Mouse (Mus musculus): ENCODE data around the gene Zbtb11. TPM values are rescaled to one million over a fixed set of nuclear protein-coding genes. Genes with fewer than 3 reads are reported as not detected.
"Not testable (repeated sequence)": the region's sequence is repeated elsewhere in the genome, so short reads cannot be mapped to it uniquely, and the experiment has no call there.

The Zbtb11 gene
- polyA plus RNA-seq, 1 experiment from 2014 or later: 22.1 TPM

- Histone ChIP-seq H3K4me3 (peak overlapping the region; percentile 95), H3K4me1 (replicated peaks) (peaks cover 25% of the 10 kb centered on the region), H3K36me3 (peaks cover 15% of the 10 kb centered on the region), H3K4me2 (peak overlapping the region; percentile 77), H3K27ac (replicated peaks) (peak overlapping the region; percentile 93; the same call in 1 of the 2 replicates), H3K27me3 (no peaks in the 10 kb centered on the region), H3K9ac (peak overlapping the region; percentile 94), H3K9me3 (no peaks in the 10 kb centered on the region)
- 53% methylated on average over 12 of the region's 12 CpGs for WGBS
- no peak for ATAC-seq (ENCODE audit: low FRiP score, low read depth)
Measured at GRCm38 (mm10) chr16:56027854-56028629, 54.4 kb downstream of the Zbtb11 start.

GRCm38 (mm10) chr16:56028722-56029551 is 55.3 kb downstream of the Zbtb11 start:
- WGBS: under 1% methylated on average over 55 of the region's 62 CpGs
- Histone ChIP-seq H3K4me3 (peak overlapping the region; percentile 95), H3K9me3 (no peaks in the 10 kb centered on the region), H3K36me3 (peaks cover 21% of the 10 kb centered on the region), H3K27ac (replicated peaks) (peak overlapping the region; percentile 93), H3K27me3 (no peaks in the 10 kb centered on the region), H3K9ac (peak overlapping the region; percentile 94), H3K4me1 (replicated peaks) (peaks cover 25% of the 10 kb centered on the region), H3K4me2 (peak overlapping the region; percentile 77)
- peak; percentile 90 for ATAC-seq (ENCODE audit: low FRiP score, low read depth)

- Histone ChIP-seq H3K9ac (peak within 1 kb of the TSS; percentile 94), H3K27ac (replicated peaks) (peak within 1 kb of the TSS; percentile 93), H3K9me3 (no peaks in the 10 kb centered on the region), H3K4me2 (peak within 1 kb of the TSS; percentile 77), H3K27me3 (no peaks in the 10 kb centered on the region), H3K36me3 (peaks cover 26% of the 10 kb centered on the region), H3K4me3 (peak within 1 kb of the TSS; percentile 95), H3K4me1 (replicated peaks) (peaks cover 25% of the 10 kb centered on the region)
- 0% methylated on average over 39 of the region's 39 CpGs for WGBS
- ATAC-seq (ENCODE audit: low FRiP score, low read depth): peak; percentile 100
Measured at GRCm38 (mm10) chr16:56029661-56030082, 56.0 kb downstream of the Zbtb11 start, which contains the start of gene Pcnp. Pcnp (minus strand) TSS chr16:56029739.

DNA sequence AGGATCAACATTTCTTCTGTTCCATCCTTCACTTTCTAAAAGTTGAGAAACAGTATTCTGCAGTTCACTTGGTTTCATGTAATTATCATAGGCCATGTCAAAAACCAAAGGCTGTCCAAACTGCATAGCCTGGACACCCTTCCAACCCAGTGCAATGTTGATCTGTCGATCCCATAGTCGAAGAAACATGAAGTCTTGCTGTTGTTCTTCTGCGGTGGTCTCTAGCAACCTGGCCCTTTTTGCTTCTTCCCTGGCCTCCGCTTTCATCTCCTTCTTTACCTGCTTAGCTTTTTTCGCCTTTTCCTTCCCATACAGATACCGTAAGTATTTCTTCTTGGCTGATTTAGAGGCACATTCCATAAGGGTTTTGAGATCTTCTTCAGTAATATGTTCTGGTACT is 60.9 kb downstream of the Zbtb11 start:
- 94% methylated on average over 6 of the region's 6 CpGs for WGBS
- no peak overlapping the region for H3K9ac ChIP-seq
- no peak overlapping the region for H3K4me3 ChIP-seq
- peaks cover 29% of the 10 kb centered on the region for H3K36me3 ChIP-seq
- H3K4me1 ChIP-seq (replicated peaks): peaks cover 25% of the 10 kb centered on the region
- H3K27ac ChIP-seq (replicated peaks): no peak overlapping the region
- H3K4me2 ChIP-seq: no peak overlapping the region
- H3K9me3 ChIP-seq: no peaks in the 10 kb centered on the region
- H3K27me3 ChIP-seq: no peaks in the 10 kb centered on the region
- no peak for ATAC-seq (ENCODE audit: low FRiP score, low read depth)

DNA sequence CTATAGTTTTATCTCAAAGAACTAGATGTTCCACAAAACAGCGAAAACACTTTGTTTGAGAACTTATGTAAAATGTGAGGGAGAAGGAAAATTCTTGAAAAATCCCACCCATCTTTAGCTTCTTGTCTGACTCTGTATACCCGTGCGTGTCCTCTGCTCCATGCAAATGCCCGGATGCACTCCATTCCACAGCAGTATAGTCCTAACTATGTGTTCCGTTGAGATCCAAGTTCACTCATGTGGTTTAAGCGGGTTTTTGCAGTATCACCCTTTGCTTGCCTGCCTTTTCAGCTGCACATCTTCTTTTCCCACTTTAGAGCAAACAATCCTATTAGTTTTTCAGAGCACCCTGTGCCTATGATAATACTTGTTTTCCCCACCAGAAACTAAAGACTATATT is 62.8 kb downstream of the Zbtb11 start:
- Histone ChIP-seq H3K27ac (replicated peaks) (no peak overlapping the region), H3K36me3 (peaks cover 29% of the 10 kb centered on the region), H3K27me3 (no peaks in the 10 kb centered on the region), H3K4me1 (replicated peaks) (peaks cover 17% of the 10 kb centered on the region), H3K4me3 (peak overlapping the region; percentile 69), H3K4me2 (peak overlapping the region; percentile 66), H3K9me3 (no peaks in the 10 kb centered on the region), H3K9ac (peak overlapping the region; percentile 76; the same call in 1 of the 2 replicates)
- ATAC-seq (ENCODE audit: low FRiP score, low read depth): no peak
- WGBS: 75% methylated on average over 6 of the region's 6 CpGs

- H3K4me2 ChIP-seq: peak within 1 kb of the TSS; percentile 66
- peaks cover 17% of the 10 kb centered on the region for H3K4me1 ChIP-seq (replicated peaks)
- no peaks in the 10 kb centered on the region for H3K9me3 ChIP-seq
- H3K27ac ChIP-seq (replicated peaks): peak within 1 kb of the TSS; percentile 86
- H3K4me3 ChIP-seq: peak within 1 kb of the TSS; percentile 69
- WGBS: under 1% methylated on average over 62 of the region's 63 CpGs
- H3K9ac ChIP-seq: peak within 1 kb of the TSS; percentile 76
- peaks cover 21% of the 10 kb centered on the region for H3K36me3 ChIP-seq
- H3K27me3 ChIP-seq: no peaks in the 10 kb centered on the region
- peak; percentile 99 for ATAC-seq (ENCODE audit: low FRiP score, low read depth)
Measured at GRCm38 (mm10) chr16:56037138-56038010, 63.7 kb downstream of the Zbtb11 start, which contains the start of gene Trmt10c. Trmt10c (minus strand) TSS chr16:56037819.

GRCm38 (mm10) chr16:56038090-56038489 is 64.4 kb downstream of the Zbtb11 start:
- 37% methylated on average over 8 of the region's 8 CpGs for WGBS

DNA sequence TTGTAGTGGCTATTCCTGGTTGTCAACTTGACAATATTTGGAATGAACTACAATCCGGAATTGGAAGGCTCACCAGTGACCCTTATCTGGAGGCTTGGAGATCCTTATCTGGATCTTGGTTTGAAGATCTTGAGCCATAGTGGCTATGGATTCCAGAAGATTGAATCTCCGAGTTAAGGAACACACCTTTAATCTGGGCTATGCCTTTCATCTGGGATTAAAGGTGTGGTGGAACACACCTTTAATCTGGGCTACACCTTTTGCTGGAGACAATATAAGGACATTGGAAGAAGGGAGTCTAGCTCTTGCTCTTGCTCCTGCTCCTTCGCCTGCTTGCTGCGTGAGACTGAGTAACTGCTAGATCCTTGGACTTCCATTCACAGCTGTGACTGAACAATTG is 74.4 kb downstream of the Zbtb11 start, which contains the start of gene Senp7:
TSS of gene Senp7 (plus strand) at position 301 of the 400 bp plus-strand sequence.
- ATAC-seq (ENCODE audit: low FRiP score, low read depth); H3K4me1 ChIP-seq (replicated peaks); H3K4me3 ChIP-seq; H3K36me3 ChIP-seq; H3K27me3 ChIP-seq; H3K27ac ChIP-seq (replicated peaks); H3K9ac ChIP-seq; H3K9me3 ChIP-seq; H3K4me2 ChIP-seq: not testable (repeated sequence)
- no CpG with 5 or more reads among the region's 4 CpGs for WGBS

More at GRCm38 (mm10) chr16:56038090-56038489, 64.4 kb downstream of the Zbtb11 start:
- peak overlapping the region; percentile 76 for H3K9ac ChIP-seq
- peaks cover 17% of the 10 kb centered on the region for H3K4me1 ChIP-seq (replicated peaks)
- H3K36me3 ChIP-seq: peaks cover 14% of the 10 kb centered on the region
- ATAC-seq (ENCODE audit: low FRiP score, low read depth): peak; percentile 37; the same call in 1 of the 2 replicates
- H3K27me3 ChIP-seq: no peaks in the 10 kb centered on the region
- H3K27ac ChIP-seq (replicated peaks): peak overlapping the region; percentile 86
- H3K9me3 ChIP-seq: no peaks in the 10 kb centered on the region
- H3K4me3 ChIP-seq: peak overlapping the region; percentile 69
- peak overlapping the region; percentile 66 for H3K4me2 ChIP-seq

GRCm38 (mm10) chr16:56055911-56056310 is 82.2 kb downstream of the Zbtb11 start:
- no peak for ATAC-seq (ENCODE audit: low FRiP score, low read depth)
- H3K36me3 ChIP-seq: no peaks in the 10 kb centered on the region
- no peak overlapping the region for H3K27ac ChIP-seq (replicated peaks)
- no peaks in the 10 kb centered on the region for H3K4me1 ChIP-seq (replicated peaks)
- H3K4me2 ChIP-seq: no peak overlapping the region
- no peaks in the 10 kb centered on the region for H3K27me3 ChIP-seq
- H3K9ac ChIP-seq: no peak overlapping the region
- H3K9me3 ChIP-seq: no peaks in the 10 kb centered on the region
- no peak overlapping the region for H3K4me3 ChIP-seq
- 87% methylated on average over 3 of the region's 3 CpGs for WGBS

DNA sequence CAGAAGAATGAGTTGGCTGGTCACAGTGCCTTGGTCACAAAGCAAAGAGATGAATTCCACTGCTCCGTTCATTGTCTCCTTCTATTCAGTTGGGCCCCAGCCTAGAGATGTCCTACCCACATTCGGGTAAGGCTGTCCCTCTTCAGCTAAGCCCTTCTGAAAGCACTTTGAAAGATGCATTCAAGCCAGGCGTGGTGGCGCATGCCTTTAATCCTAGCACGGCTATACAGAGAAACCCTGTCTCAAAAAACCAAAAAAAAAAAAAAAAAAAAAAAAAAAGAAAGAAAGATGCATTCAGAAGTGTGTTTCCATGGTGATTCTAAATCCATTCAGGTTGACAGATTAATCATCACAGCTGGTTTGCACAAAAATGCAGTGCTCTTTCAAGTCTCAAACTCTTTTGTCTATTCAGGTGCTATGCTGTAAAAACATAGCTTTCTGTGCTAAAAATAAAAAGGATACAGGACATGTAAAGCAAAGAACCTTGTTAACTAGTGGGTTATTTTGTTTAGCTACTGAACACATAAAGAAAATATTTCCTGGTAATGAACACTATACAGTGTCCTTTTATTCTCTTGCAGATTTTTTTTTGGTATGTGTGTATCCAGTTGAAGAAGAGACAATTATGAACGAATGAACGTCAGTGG is 83.4 kb downstream of the Zbtb11 start:
- Histone ChIP-seq H3K36me3 (no peaks in the 10 kb centered on the region), H3K27me3 (no peaks in the 10 kb centered on the region), H3K27ac (replicated peaks) (0 out of 2 replicates have a peak overlapping the region, but pooled peaks have one; percentile 45), H3K4me3 (no peak overlapping the region), H3K4me1 (replicated peaks) (no peaks in the 10 kb centered on the region), H3K4me2 (no peak overlapping the region), H3K9me3 (no peaks in the 10 kb centered on the region), H3K9ac (no peak overlapping the region)
- ATAC-seq (ENCODE audit: low FRiP score, low read depth): peak; percentile 51; the same call in 1 of the 2 replicates
- 18% methylated on average over 7 of the region's 7 CpGs for WGBS

DNA sequence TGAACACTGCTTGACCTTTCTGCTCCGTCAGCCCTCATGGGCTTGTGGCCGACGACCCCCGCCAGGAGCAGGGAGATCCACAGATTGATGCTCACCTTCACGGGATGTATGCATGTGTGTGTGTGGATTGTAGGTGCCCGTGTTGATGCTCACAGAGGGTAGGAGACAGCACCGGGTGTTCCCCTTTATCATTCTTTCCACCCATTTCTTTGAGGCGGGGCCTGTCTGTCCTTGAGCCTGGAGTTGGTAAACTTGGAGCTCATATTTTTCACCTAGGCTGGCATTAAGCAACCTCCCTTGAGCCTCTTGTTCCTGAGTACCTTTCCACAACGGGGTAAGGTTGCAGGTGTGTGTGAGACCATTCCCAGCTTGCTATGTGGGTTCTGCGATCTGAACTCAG is 84.5 kb downstream of the Zbtb11 start:
- H3K36me3 ChIP-seq: no peaks in the 10 kb centered on the region
- ATAC-seq (ENCODE audit: low FRiP score, low read depth): no peak
- no peak overlapping the region for H3K27ac ChIP-seq (replicated peaks)
- H3K9ac ChIP-seq: no peak overlapping the region
- no peak overlapping the region for H3K4me2 ChIP-seq
- 67% methylated on average over 10 of the region's 10 CpGs for WGBS
- no peaks in the 10 kb centered on the region for H3K4me1 ChIP-seq (replicated peaks)
- H3K4me3 ChIP-seq: no peak overlapping the region
- H3K27me3 ChIP-seq: no peaks in the 10 kb centered on the region
- H3K9me3 ChIP-seq: no peaks in the 10 kb centered on the region

Measured in hindbrain, embryonic 15.5 days (tissue).